Mouse (Mus musculus) CH12.LX (cell line): ENCODE data around the gene Tmeff2. TPM values are rescaled to one million over a fixed set of nuclear protein-coding genes. Genes with fewer than 3 reads are reported as not detected.

Source experiments
- DNase-seq: peaks from one replicate; pipeline ENCODE4 v3.0.0-alpha.2; 2013; ENCODE audit errors: extremely low read depth
- H3K27ac ChIP-seq: 2 replicates; pipeline ENCODE4 v1.5.1; 2012; ENCODE audit warnings: low read depth, mild to moderate bottlenecking, control low read depth, moderate library complexity; ENCODE audit not compliant: insufficient read depth
- H3K27me3 ChIP-seq: replicated peaks from 2 replicates; pipeline ENCODE3; 2012; ENCODE audit warnings: inconsistent platforms
- H3K36me3 ChIP-seq, 2 experiments: replicated peaks in 1 of 2; 2 replicates each; pipeline versions ENCODE3 to v1.6.1; 2012; ENCODE audit warnings: inconsistent platforms in 1 of 2, low read length in 1 of 2, mild to moderate bottlenecking in 1 of 2, mixed read lengths in 1 of 2, moderate library complexity in 1 of 2; ENCODE audit not compliant: control insufficient read depth in 1 of 2, insufficient read depth in 1 of 2
- H3K4me1 ChIP-seq, 2 experiments: 2 replicates each; pipeline ENCODE4 v1.6.1; 2012; ENCODE audit warnings: inconsistent platforms in 1 of 2, moderate library complexity in 1 of 2; ENCODE audit not compliant: insufficient read depth in 2 of 2, control insufficient read depth in 1 of 2
- H3K4me2 ChIP-seq: 2 replicates; pipeline ENCODE4 v1.6.1; 2012; ENCODE audit warnings: low read depth, mild to moderate bottlenecking, control low read depth; ENCODE audit not compliant: poor library complexity, insufficient read depth, severe bottlenecking
- H3K4me3 ChIP-seq, 3 experiments: fragments of 150-350 bp in 1 of 3; sonication (generic) in 1 of 3; replicated peaks in 1 of 3; 2 replicates each; pipeline versions ENCODE3 to v1.5.1; 2011 to 2012; ENCODE audit warnings: low read depth in 2 of 3, low read length in 2 of 3, mild to moderate bottlenecking in 2 of 3, moderate library complexity in 2 of 3, control low read depth in 1 of 3, improper control_type of control experiment in 1 of 3, inconsistent platforms in 1 of 3, mixed read lengths in 1 of 3; ENCODE audit not compliant: poor library complexity in 1 of 3
- H3K79me2 ChIP-seq: replicated peaks from 2 replicates; pipeline ENCODE4 v1.6.1; 2012; ENCODE audit warnings: mild to moderate bottlenecking, moderate library complexity; ENCODE audit not compliant: control insufficient read depth, poor library complexity, insufficient read depth, severe bottlenecking; ENCODE audit errors: extremely low read depth
- H3K9ac ChIP-seq: 2 replicates; pipeline ENCODE4 v1.6.1; 2012; ENCODE audit warnings: low read depth, mild to moderate bottlenecking, control low read depth, moderate library complexity; ENCODE audit not compliant: insufficient read depth
- H3K9me3 ChIP-seq: replicated peaks from 2 replicates; pipeline ENCODE3; 2012; ENCODE audit warnings: low read length, inconsistent platforms, mixed read lengths
- CHD1 ChIP-seq: IDR thresholded peaks from 2 replicates; pipeline ENCODE4 v1.6.1; 2012; ENCODE audit warnings: low read depth, low read length, improper control_type of control experiment, inconsistent platforms
- CHD2 ChIP-seq: IDR thresholded peaks from 2 replicates; pipeline ENCODE4 v1.6.1; 2011; ENCODE audit warnings: low read length, improper control_type of control experiment
- CTCF ChIP-seq, 2 experiments: IDR thresholded peaks in 1 of 2; conservative IDR thresholded peaks in 1 of 2; 2 replicates each; pipeline ENCODE4 v1.5.1; 2011 to 2012; ENCODE audit warnings: low read depth in 2 of 2, low read length in 2 of 2, improper control_type of control experiment in 1 of 2, inconsistent platforms in 1 of 2, mild to moderate bottlenecking in 1 of 2, moderate library complexity in 1 of 2
- E2F4 ChIP-seq: IDR thresholded peaks from 2 replicates; pipeline ENCODE4 v1.6.1; 2011; ENCODE audit warnings: low read depth, low read length, improper control_type of control experiment; ENCODE audit not compliant: insufficient replicate concordance
- ELF1 ChIP-seq: IDR thresholded peaks from 2 replicates; pipeline ENCODE4 v1.6.1; 2014; ENCODE audit warnings: low read depth, mild to moderate bottlenecking, inconsistent platforms, low read length, improper control_type of control experiment
- EP300 ChIP-seq: IDR thresholded peaks from 2 replicates; pipeline ENCODE4 v1.6.1; 2011; ENCODE audit warnings: low read length, improper control_type of control experiment
- ETS1 ChIP-seq: conservative IDR thresholded peaks from 2 replicates; pipeline ENCODE4 v1.6.1; 2012; ENCODE audit warnings: low read depth, mild to moderate bottlenecking, inconsistent platforms, low read length, improper control_type of control experiment, moderate library complexity
- HCFC1 ChIP-seq: IDR thresholded peaks from 2 replicates; pipeline ENCODE4 v1.6.1; 2012; ENCODE audit warnings: low read depth, mild to moderate bottlenecking, inconsistent platforms, low read length, improper control_type of control experiment
- IRF4 ChIP-seq: IDR thresholded peaks from 2 replicates; pipeline ENCODE4 v1.6.1; 2014; ENCODE audit warnings: low read depth, mild to moderate bottlenecking, inconsistent platforms, low read length, improper control_type of control experiment
- JUN ChIP-seq: IDR thresholded peaks from 2 replicates; pipeline ENCODE4 v1.6.1; 2011; ENCODE audit warnings: low read depth, mild to moderate bottlenecking, low read length, improper control_type of control experiment, moderate library complexity; ENCODE audit not compliant: insufficient read depth
- KAT2A ChIP-seq: IDR thresholded peaks from 2 replicates; pipeline ENCODE4 v1.6.1; 2012; ENCODE audit warnings: low read length, improper control_type of control experiment, inconsistent platforms; ENCODE audit not compliant: insufficient replicate concordance
- MAX ChIP-seq: IDR thresholded peaks from 2 replicates; pipeline ENCODE4 v1.6.1; 2011; ENCODE audit warnings: low read length, improper control_type of control experiment
- MAZ ChIP-seq: IDR thresholded peaks from 2 replicates; pipeline ENCODE4 v1.6.1; 2012; ENCODE audit warnings: low read depth, mild to moderate bottlenecking, inconsistent platforms, low read length, improper control_type of control experiment, moderate library complexity
- MXI1 ChIP-seq: IDR thresholded peaks from 2 replicates; pipeline ENCODE4 v1.6.1; 2011; ENCODE audit warnings: mild to moderate bottlenecking, low read depth, low read length, improper control_type of control experiment
- POLR2A ChIP-seq: IDR thresholded peaks from 2 replicates; pipeline ENCODE4 v1.6.1; 2011; ENCODE audit warnings: low read depth, mild to moderate bottlenecking, improper control_type of control experiment, low read length
- POLR2AphosphoS2 ChIP-seq: IDR thresholded peaks from 2 replicates; pipeline ENCODE4 v1.6.1; 2011; ENCODE audit warnings: low read depth, low read length, improper control_type of control experiment
- RAD21 ChIP-seq: IDR thresholded peaks from 2 replicates; pipeline ENCODE4 v1.6.1; 2011; ENCODE audit warnings: low read depth, mild to moderate bottlenecking, low read length, improper control_type of control experiment, moderate library complexity
- UBTF ChIP-seq: IDR thresholded peaks from 2 replicates; pipeline ENCODE4 v1.6.1; 2012; ENCODE audit warnings: low read depth, mild to moderate bottlenecking, inconsistent platforms, low read length, improper control_type of control experiment, moderate library complexity
- USF1 ChIP-seq: IDR thresholded peaks from 2 replicates; pipeline ENCODE4 v1.6.1; 2014; ENCODE audit warnings: low read depth, mild to moderate bottlenecking, inconsistent platforms, low read length, improper control_type of control experiment
- ZC3H11A ChIP-seq: IDR thresholded peaks from 2 replicates; pipeline ENCODE4 v1.6.1; 2012; ENCODE audit warnings: low read depth, mild to moderate bottlenecking, inconsistent platforms, low read length, improper control_type of control experiment
- ZKSCAN1 ChIP-seq: IDR thresholded peaks from 2 replicates; pipeline ENCODE4 v1.6.1; 2012; ENCODE audit warnings: low read depth, inconsistent platforms, low read length, improper control_type of control experiment, borderline replicate concordance
- ZMIZ1 ChIP-seq: IDR thresholded peaks from 2 replicates; pipeline ENCODE4 v1.6.1; 2012; ENCODE audit warnings: low read depth, mild to moderate bottlenecking, inconsistent platforms, low read length, improper control_type of control experiment
- ZNF384 ChIP-seq: IDR thresholded peaks from 2 replicates; pipeline ENCODE4 v1.6.1; 2012; ENCODE audit warnings: low read depth, low read length, improper control_type of control experiment, inconsistent platforms
- dilution Hi-C: fragments of 300-500 bp; cut with MboI; formaldehyde crosslinking; loops from 2 replicates; pipeline ENCODE4 v1.14.3; 2020; ENCODE audit warnings: low sequenced_read_pairs; ENCODE audit not compliant: extremely low pct_unique_long_range_greater_than_20kb, extremely low pct_ligation_motif_present
- in situ Hi-C: fragments of 300-500 bp; cut with MboI; formaldehyde crosslinking; loops from 3 replicates; pipeline ENCODE4 v1.14.3; 2019; ENCODE audit warnings: low sequenced_read_pairs, low pct_ligation_motif_present, low pct_unique_long_range_greater_than_20kb, mixed read lengths
- polyA plus RNA-seq: library from polyadenylated mRNA; unstranded; fragments of >175 nt; gene quantifications from 2 replicates; pipeline ENCODE4 v1.2.1, GENCODE M21; 2012; ENCODE audit warnings: low read depth; ENCODE audit not compliant: insufficient read length
- total RNA-seq, 2 experiments: library from RNA; depleted of rRNA; stranded (reverse); fragments of 300-350 nt in 1 of 2; fragments of >200 nt in 1 of 2; gene quantifications; 2 replicates each; pipeline ENCODE4 v1.2.3; 2012 to 2014

Gene Tmeff2
- total and polyA plus RNA-seq, 3 experiments = not detected

- in situ Hi-C loops (no loop called here), dilution Hi-C loops (no loop called here)
- Histone ChIP-seq H3K79me2 (no peaks in the 10 kb centered on the region), H3K4me2 (no peak overlapping the region), H3K9ac (no peak overlapping the region), H3K4me1 (no peaks in the 10 kb centered on the region), H3K9me3 (no peaks in the 10 kb centered on the region), H3K4me3 (no peak overlapping the region), H3K27ac (no peak overlapping the region), H3K27me3 (no peaks in the 10 kb centered on the region)
- no peak for DNase-seq
- TF ChIP-seq UBTF (no peak), POLR2AphosphoS2 (no peak), HCFC1 (no peak), EP300 (no peak), IRF4 (no peak), CHD1 (no peak), ZKSCAN1 (no peak), ZNF384 (no peak), ETS1 (no peak), ZC3H11A (no peak), RAD21 (no peak)
- TF ChIP-seq, all 38 proteins: peak for 0
- H3K36me3 ChIP-seq = no peaks in the 10 kb centered on the region
Observed at GRCm38 (mm10) chr1:51149890-51150289, 249.4 kb downstream of the Tmeff2 start.

- Histone ChIP-seq H3K9ac (no peak overlapping the region), H3K36me3 (no peaks in the 10 kb centered on the region), H3K27me3 (no peaks in the 10 kb centered on the region), H3K79me2 (no peaks in the 10 kb centered on the region), H3K4me2 (no peak overlapping the region), H3K27ac (no peak overlapping the region), H3K9me3 (no peaks in the 10 kb centered on the region), H3K4me3 (no peak overlapping the region), H3K4me1 (peaks cover 0 to 3% of the 10 kb centered on the region in 2 experiments; a peak in 1 of 4 replicates)
- dilution Hi-C loops (no loop called here), in situ Hi-C loops (no loop called here)
- TF ChIP-seq ELF1 = no peak
- no peak for TF ChIP-seq EP300
- no peak for TF ChIP-seq IRF4
- TF ChIP-seq JUN = no peak
- TF ChIP-seq ETS1 = no peak
- no peak for TF ChIP-seq CTCF (conservative IDR thresholded peaks at IDR 0.05 in 1 of 2, IDR thresholded peaks at IDR 0.05 in 1 of 2; ENCODE audit: low read depth in 2 of 2, low read length in 2 of 2)
- TF ChIP-seq USF1 = no peak
- TF ChIP-seq HCFC1 = no peak
- TF ChIP-seq MAZ = no peak
- no peak for TF ChIP-seq ZMIZ1
- no peak for TF ChIP-seq POLR2A
- TF ChIP-seq KAT2A = no peak
- no peak for TF ChIP-seq CHD2
- no peak for TF ChIP-seq MAX
- TF ChIP-seq E2F4 = no peak
- no peak for TF ChIP-seq MXI1
- no peak for DNase-seq
Observed at GRCm38 (mm10) chr1:51152017-51152416, 251.6 kb downstream of the Tmeff2 start.
